Comparison of ENCODE assay signal across 13 mouse cellular contexts in the genomic region with DNA sequence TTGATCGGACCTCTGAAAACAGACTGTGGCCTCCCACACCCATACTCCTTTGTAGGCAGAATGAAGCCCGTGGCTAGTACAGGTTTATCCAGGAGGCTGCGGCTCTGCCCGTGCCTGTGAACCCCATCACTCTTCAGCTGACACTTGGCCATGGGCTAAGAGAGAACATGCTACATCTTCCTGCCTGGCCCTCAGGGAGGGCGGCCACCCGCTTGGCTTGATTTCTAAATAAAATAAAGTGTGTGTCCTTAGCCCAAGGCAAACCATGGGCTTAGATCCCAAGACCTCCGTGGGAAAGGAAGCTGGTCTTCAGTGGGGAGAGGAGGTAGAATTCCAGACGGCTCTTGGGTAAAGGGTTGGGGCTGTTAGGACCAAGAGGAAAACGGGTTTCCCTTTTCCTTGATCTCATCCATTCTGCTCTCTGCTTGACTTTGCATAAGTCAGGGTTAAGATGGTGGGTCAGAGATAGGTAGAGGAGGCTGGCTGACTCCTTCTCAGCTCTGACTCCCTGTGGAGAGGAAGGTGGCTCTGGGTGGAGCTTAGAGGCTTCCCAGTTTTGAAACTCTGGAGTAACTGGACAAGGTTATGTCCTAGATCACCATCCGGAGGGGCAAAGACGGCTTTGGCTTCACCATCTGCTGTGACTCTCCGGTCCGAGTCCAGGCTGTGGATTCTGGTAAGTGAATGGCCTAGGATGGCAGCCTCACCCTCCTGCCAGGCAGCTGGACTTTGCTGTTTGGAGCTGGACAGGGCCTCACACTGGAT.
DNase-seq lines count a peak whose midpoint lies in the region; ATAC-seq and TF ChIP-seq lines count a peak whose summit lies in the region.
"Had no signal": no experiment of that assay in that cellular context is flagged by ENCODE, and none has a peak within 500 bp of the region (broad histone marks: within the 10 kb centered on the region; RNA-seq: fewer than 3 reads in every experiment).

No protein-coding gene starts in this region.

- H3K36me3 ChIP-seq in heart, embryonic 11.5 days (ENCODE audit: control insufficient read depth, insufficient read depth, low read length), result no peaks in the 10 kb centered on the region
- H3K36me3 ChIP-seq in lung, embryonic 14.5 days (ENCODE audit: insufficient read depth), result peaks cover 3% of the 10 kb centered on the region; the same call in 1 of the 2 replicates
- no peaks in the 10 kb centered on the region for H3K36me3 ChIP-seq in embryonic facial prominence, embryonic 13.5 days
- H3K36me3 ChIP-seq in hindbrain, embryonic 16.5 days (ENCODE audit: control insufficient read depth, insufficient read depth, low read length), result no peaks in the 10 kb centered on the region

- peak overlapping the region; percentile 36; the same call in 1 of the 2 replicates for H3K9ac ChIP-seq in heart, embryonic 11.5 days (ENCODE audit: low read depth, low read length)
- H3K9ac ChIP-seq in lung, embryonic 14.5 days, result no peak overlapping the region
- H3K9ac ChIP-seq in embryonic facial prominence, embryonic 13.5 days, result no peak overlapping the region
- H3K9ac ChIP-seq in hindbrain, embryonic 16.5 days (ENCODE audit: low read depth, low read length), result 0 out of 2 replicates have a peak overlapping the region, but pooled peaks have one; percentile 13

- H3K9me3 ChIP-seq in heart, embryonic 11.5 days (replicated peaks; ENCODE audit: control insufficient read depth, low read length), result no peaks in the 10 kb centered on the region
- H3K9me3 ChIP-seq in lung, embryonic 14.5 days (ENCODE audit: low read depth, low read length), result no peaks in the 10 kb centered on the region
- no peaks in the 10 kb centered on the region for H3K9me3 ChIP-seq in embryonic facial prominence, embryonic 13.5 days
- no peaks in the 10 kb centered on the region for H3K9me3 ChIP-seq in hindbrain, embryonic 16.5 days (ENCODE audit: control insufficient read depth, low read length)

- peaks cover 40% of the 10 kb centered on the region for H3K4me1 ChIP-seq in heart, embryonic 11.5 days (ENCODE audit: control insufficient read depth, insufficient read depth, low read length)
- H3K4me1 ChIP-seq in lung, embryonic 14.5 days (ENCODE audit: insufficient read depth), result peaks cover 28% of the 10 kb centered on the region
- peaks cover 62% of the 10 kb centered on the region for H3K4me1 ChIP-seq in embryonic facial prominence, embryonic 13.5 days
- H3K4me1 ChIP-seq in hindbrain, embryonic 16.5 days (ENCODE audit: control insufficient read depth, insufficient read depth, low read depth, low read length), result peaks cover 31% of the 10 kb centered on the region

- peak overlapping the region; percentile 49 for H3K4me2 ChIP-seq in heart, embryonic 11.5 days
- H3K4me2 ChIP-seq in lung, embryonic 14.5 days, result peak overlapping the region; percentile 52
- H3K4me2 ChIP-seq in embryonic facial prominence, embryonic 13.5 days, result no peak overlapping the region
- no peak overlapping the region; the same call in 1 of the 2 replicates for H3K4me2 ChIP-seq in hindbrain, embryonic 16.5 days (ENCODE audit: low read length)

- 63% methylated on average over 13 of the region's 13 CpGs for WGBS in heart, embryonic 11.5 days (ENCODE audit: insufficient replicate concordance)
- WGBS in lung, embryonic 14.5 days, result 59% methylated on average over 13 of the region's 13 CpGs
- 78% methylated on average over 13 of the region's 13 CpGs for WGBS in embryonic facial prominence, embryonic 13.5 days
- WGBS in hindbrain, embryonic 16.5 days, result 70% methylated on average over 13 of the region's 13 CpGs

- peak overlapping the region; percentile 43; the same call in 1 of the 2 replicates for H3K27ac ChIP-seq in heart, embryonic 11.5 days (ENCODE audit: low read depth, low read length)
- peak overlapping the region; percentile 15; the same call in 1 of the 2 replicates for H3K27ac ChIP-seq in lung, embryonic 14.5 days (ENCODE audit: low read depth)
- H3K27ac ChIP-seq in embryonic facial prominence, embryonic 13.5 days, result peak overlapping the region; percentile 97
- H3K27ac ChIP-seq in hindbrain, embryonic 16.5 days (ENCODE audit: low read depth, low read length), result 0 out of 2 replicates have a peak overlapping the region, but pooled peaks have one; percentile 66
- H3K27ac ChIP-seq: macrophage had no signal

- H3K4me3 ChIP-seq in heart, embryonic 11.5 days (ENCODE audit: low read depth, low read length), result no peak overlapping the region
- H3K4me3 ChIP-seq in lung, embryonic 14.5 days (ENCODE audit: low read depth, low read length), result no peak overlapping the region
- no peak overlapping the region for H3K4me3 ChIP-seq in embryonic facial prominence, embryonic 13.5 days
- no peak overlapping the region for H3K4me3 ChIP-seq in hindbrain, embryonic 16.5 days (ENCODE audit: low read length)
- H3K4me3 ChIP-seq: myocyte had no signal

- no peak for TF ChIP-seq CTCF in lung, embryonic 14.5 days (IDR thresholded peaks at IDR 0.05; ENCODE audit: low read depth)

- peaks cover 33% of the 10 kb centered on the region for H3K27me3 ChIP-seq in heart, embryonic 11.5 days (ENCODE audit: control insufficient read depth, insufficient read depth, low read length)
- no peaks in the 10 kb centered on the region for H3K27me3 ChIP-seq in lung, embryonic 14.5 days (ENCODE audit: insufficient read depth, low read length)
- H3K27me3 ChIP-seq in embryonic facial prominence, embryonic 13.5 days, result no peaks in the 10 kb centered on the region
- H3K27me3 ChIP-seq in hindbrain, embryonic 16.5 days (replicated peaks; ENCODE audit: control insufficient read depth, insufficient read depth, low read length), result no peaks in the 10 kb centered on the region

- ATAC-seq in heart, embryonic 11.5 days (replicated peaks; ENCODE audit: insufficient number of reproducible peaks, low FRiP score, low TSS enrichment), result no peak
- ATAC-seq in lung, embryonic 14.5 days (ENCODE audit: insufficient read depth), result no peak
- ATAC-seq in embryonic facial prominence, embryonic 13.5 days (ENCODE audit: insufficient number of reproducible peaks, insufficient read depth, low FRiP score, low TSS enrichment, low read depth), result no peak
- no peak for ATAC-seq in hindbrain, embryonic 16.5 days

- no peak for DNase-seq in heart, adult 9 months (ENCODE audit: low spot score in 2 of 2)
- no peak for DNase-seq in lung, embryonic 14.5 days
- no peak for DNase-seq in lung, postnatal 36 days
- no peak for DNase-seq in spleen, postnatal 14 days (ENCODE audit: low spot score in 2 of 2)
- DNase-seq in urinary bladder, adult 18-20 months (ENCODE audit: low spot score in 2 of 2), result no peak
- DNase-seq: adrenal gland, adult 8-10 months; cerebellum, adult 11-12 months; left cerebral cortex, postnatal 4 days had no signal

Comparison
In these comparisons a context has a peak if more than half of its experiments do, and no peak if none do; other contexts are left out.
1. H3K27ac ChIP-seq: peak in every context shown above with its lines; median percentile 97 in embryonic facial prominence, embryonic 13.5 days; 66 in hindbrain, embryonic 16.5 days; 43 in heart, embryonic 11.5 days; 15 in lung, embryonic 14.5 days.
2. H3K4me2 ChIP-seq: peak in heart, embryonic 11.5 days (single experiment) and lung, embryonic 14.5 days (single experiment); none in embryonic facial prominence, embryonic 13.5 days (single experiment) and hindbrain, embryonic 16.5 days (single experiment).
3. H3K9ac ChIP-seq: peak in heart, embryonic 11.5 days (single experiment) and hindbrain, embryonic 16.5 days (single experiment); none in lung, embryonic 14.5 days (single experiment) and embryonic facial prominence, embryonic 13.5 days (single experiment).